Mouse (Mus musculus): ENCODE results near the gene Srgap1. TPM values are rescaled to one million over a fixed set of nuclear protein-coding genes. Genes with fewer than 3 reads are reported as not detected.

Gene Srgap1
- polyA plus RNA-seq, 1 experiment = 1.2 TPM

DNA sequence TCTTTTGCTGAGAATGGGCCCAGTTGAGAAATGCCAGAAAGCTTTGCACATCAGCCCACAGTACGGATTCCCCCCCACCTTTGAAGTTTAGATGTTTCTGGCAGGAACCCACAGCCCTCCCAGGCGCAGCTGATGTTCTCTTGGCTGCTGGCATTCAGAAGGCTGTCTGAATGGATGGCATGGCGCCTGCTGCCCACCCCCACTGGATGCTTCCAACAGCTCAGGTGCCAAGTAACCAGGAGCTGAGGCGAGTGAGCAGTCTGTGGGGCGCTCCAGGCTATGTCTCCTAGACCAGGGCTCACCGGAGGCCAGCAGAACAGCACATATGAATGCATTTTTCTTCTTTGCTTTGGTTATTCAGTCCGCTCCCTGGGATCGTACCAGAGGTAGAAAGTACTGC lies 100.9 kb downstream of the Srgap1 start:
- H3K4me3 ChIP-seq = no peak overlapping the region
- H3K79me2 ChIP-seq (ENCODE audit: control insufficient read depth, insufficient read depth) = no peaks in the 10 kb centered on the region
- H3K27me3 ChIP-seq (ENCODE audit: control insufficient read depth, insufficient read depth, insufficient read length) = no peaks in the 10 kb centered on the region
- H3K36me3 ChIP-seq (ENCODE audit: control insufficient read depth, insufficient read depth) = no peaks in the 10 kb centered on the region
- no peak for TF ChIP-seq MYOG (IDR thresholded peaks at IDR 0.05; ENCODE audit: control insufficient read depth in 1 of 3, insufficient read depth in 1 of 3, insufficient read length in 2 of 3, low read depth in 2 of 3)
- H3K4me2 ChIP-seq (ENCODE audit: low read depth) = no peak overlapping the region
- H3ac ChIP-seq (ENCODE audit: control insufficient read depth, insufficient read length) = no peak overlapping the region

DNA sequence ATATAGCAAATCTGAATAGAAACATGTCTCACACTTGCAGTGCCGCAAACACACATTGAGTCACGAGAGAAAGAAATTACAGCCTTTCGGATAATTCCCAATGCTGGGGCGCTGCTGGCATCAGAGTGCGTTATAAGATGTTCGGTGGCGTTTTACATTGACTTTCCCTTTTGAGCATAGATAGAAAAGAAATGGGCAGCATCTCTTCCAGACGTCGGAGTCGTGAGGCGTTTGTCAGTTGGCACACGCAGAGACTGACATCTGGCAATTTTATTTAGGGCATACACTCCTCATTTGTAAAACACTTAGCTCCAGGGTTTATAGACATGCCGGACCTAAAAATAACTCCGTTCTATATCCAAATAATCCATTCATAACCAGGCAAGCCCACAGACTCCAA lies 115.2 kb downstream of the Srgap1 start:
- TF ChIP-seq TCF12 (IDR thresholded peaks at IDR 0.05; ENCODE audit: insufficient read depth, poor library complexity, severe bottlenecking) (no peak), MYOG (IDR thresholded peaks at IDR 0.05; ENCODE audit: control insufficient read depth in 1 of 3, insufficient read depth in 1 of 3, insufficient read length in 2 of 3, low read depth in 2 of 3) (no peak), POLR2A (IDR thresholded peaks at IDR 0.05; ENCODE audit: insufficient read length, low read depth) (no peak), TCF3 (IDR thresholded peaks at IDR 0.05; ENCODE audit: insufficient read length, low read depth) (no peak), MAX (IDR thresholded peaks at IDR 0.05; ENCODE audit: low read depth) (no peak), USF1 (IDR thresholded peaks at IDR 0.05; ENCODE audit: low read depth) (no peak)
- Histone ChIP-seq H3K4me2 (ENCODE audit: low read depth) (no peak overlapping the region), H3K79me2 (ENCODE audit: control insufficient read depth, insufficient read depth) (no peaks in the 10 kb centered on the region)

DNA sequence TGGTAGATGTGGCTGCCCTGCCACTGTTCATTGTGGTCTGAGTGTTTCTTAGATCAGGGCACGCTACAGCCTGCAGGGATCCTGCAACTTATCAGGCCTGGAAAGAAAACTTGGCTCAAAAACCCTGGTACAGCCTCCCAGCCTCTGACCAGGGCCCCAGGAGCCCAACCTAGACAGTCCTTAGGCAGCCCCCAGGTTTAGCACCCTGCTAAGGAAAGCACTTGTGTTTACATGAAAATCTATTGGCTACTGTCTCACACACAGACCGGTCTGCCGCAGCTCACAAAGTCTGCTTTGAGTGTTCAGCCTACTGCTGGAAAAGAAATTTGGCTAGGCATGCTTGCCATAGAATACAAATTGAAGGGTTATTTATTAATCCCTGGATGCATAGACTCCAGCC lies 121.0 kb downstream of the Srgap1 start:
- Histone ChIP-seq H3K27me3 (ENCODE audit: control insufficient read depth, insufficient read depth, insufficient read length) (no peaks in the 10 kb centered on the region), H3K4me3 (no peak overlapping the region), H3K36me3 (ENCODE audit: control insufficient read depth, insufficient read depth) (no peaks in the 10 kb centered on the region), H3K4me2 (ENCODE audit: low read depth) (no peak overlapping the region), H3K79me2 (ENCODE audit: control insufficient read depth, insufficient read depth) (no peaks in the 10 kb centered on the region), H3ac (ENCODE audit: control insufficient read depth, insufficient read length) (no peak overlapping the region)
- TF ChIP-seq MAX (IDR thresholded peaks at IDR 0.05; ENCODE audit: low read depth) = no peak
- TF ChIP-seq USF1 (IDR thresholded peaks at IDR 0.05; ENCODE audit: low read depth) = no peak
- TF ChIP-seq SRF (IDR thresholded peaks at IDR 0.05; ENCODE audit: control insufficient read depth, insufficient read length, low read depth) = no peak
- TF ChIP-seq TCF3 (IDR thresholded peaks at IDR 0.05; ENCODE audit: insufficient read length, low read depth) = no peak
- no peak for TF ChIP-seq TCF12 (IDR thresholded peaks at IDR 0.05; ENCODE audit: insufficient read depth, poor library complexity, severe bottlenecking)

More for the DNA sequence above, 115.2 kb downstream of the Srgap1 start:
- no peaks in the 10 kb centered on the region for H3K36me3 ChIP-seq (ENCODE audit: control insufficient read depth, insufficient read depth)
- H3ac ChIP-seq (ENCODE audit: control insufficient read depth, insufficient read length) = no peak overlapping the region
- no peaks in the 10 kb centered on the region for H3K27me3 ChIP-seq (ENCODE audit: control insufficient read depth, insufficient read depth, insufficient read length)
- H3K4me3 ChIP-seq = no peak overlapping the region

DNA sequence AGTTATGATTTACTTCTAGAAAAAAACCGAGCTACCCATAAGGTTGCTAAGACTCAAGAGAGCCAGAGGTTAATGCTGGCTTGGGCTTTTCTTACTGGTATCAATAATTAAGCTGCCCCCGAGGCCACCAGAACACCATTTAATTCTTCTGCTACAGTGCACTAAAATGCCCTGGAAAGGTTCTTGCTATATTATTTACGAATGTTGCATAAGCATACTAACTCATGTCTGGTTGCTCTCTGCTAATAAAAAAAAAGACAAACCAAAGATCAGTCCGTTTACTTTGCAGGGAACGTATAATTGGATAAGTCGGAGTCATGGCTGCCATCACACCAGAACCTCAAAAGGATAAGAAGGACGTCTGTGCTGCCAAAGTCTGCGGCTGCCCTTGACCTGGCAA lies 128.1 kb downstream of the Srgap1 start:
- no peaks in the 10 kb centered on the region for H3K79me2 ChIP-seq (ENCODE audit: control insufficient read depth, insufficient read depth)
- H3K4me2 ChIP-seq (ENCODE audit: low read depth) = no peak overlapping the region
- no peak overlapping the region for H3K4me3 ChIP-seq
- no peaks in the 10 kb centered on the region for H3K36me3 ChIP-seq (ENCODE audit: control insufficient read depth, insufficient read depth)
- TF ChIP-seq POLR2A (IDR thresholded peaks at IDR 0.05; ENCODE audit: insufficient read length, low read depth) (no peak), TCF12 (IDR thresholded peaks at IDR 0.05; ENCODE audit: insufficient read depth, poor library complexity, severe bottlenecking) (no peak), E2F4 (IDR thresholded peaks at IDR 0.05; ENCODE audit: insufficient read depth) (no peak), MAX (IDR thresholded peaks at IDR 0.05; ENCODE audit: low read depth) (no peak), CEBPB (IDR thresholded peaks at IDR 0.05; ENCODE audit: insufficient read depth, poor library complexity, severe bottlenecking) (no peak), MYOG (IDR thresholded peaks at IDR 0.05; ENCODE audit: control insufficient read depth in 1 of 3, insufficient read depth in 1 of 3, insufficient read length in 2 of 3, low read depth in 2 of 3) (no peak), POLR2AphosphoS2 (IDR thresholded peaks at IDR 0.05; ENCODE audit: insufficient read length, low read depth) (no peak), REST (IDR thresholded peaks at IDR 0.05; ENCODE audit: insufficient read depth, insufficient read length) (no peak), USF1 (IDR thresholded peaks at IDR 0.05; ENCODE audit: low read depth) (no peak), SRF (IDR thresholded peaks at IDR 0.05; ENCODE audit: control insufficient read depth, insufficient read length, low read depth) (no peak), MYOD1 (IDR thresholded peaks at IDR 0.05; ENCODE audit: control insufficient read depth in 1 of 3, insufficient read length in 2 of 3, low read depth in 2 of 3) (no peak), TCF3 (IDR thresholded peaks at IDR 0.05; ENCODE audit: insufficient read length, low read depth) (no peak)
- H3ac ChIP-seq (ENCODE audit: control insufficient read depth, insufficient read length) = no peak overlapping the region
- no peaks in the 10 kb centered on the region for H3K27me3 ChIP-seq (ENCODE audit: control insufficient read depth, insufficient read depth, insufficient read length)

DNA sequence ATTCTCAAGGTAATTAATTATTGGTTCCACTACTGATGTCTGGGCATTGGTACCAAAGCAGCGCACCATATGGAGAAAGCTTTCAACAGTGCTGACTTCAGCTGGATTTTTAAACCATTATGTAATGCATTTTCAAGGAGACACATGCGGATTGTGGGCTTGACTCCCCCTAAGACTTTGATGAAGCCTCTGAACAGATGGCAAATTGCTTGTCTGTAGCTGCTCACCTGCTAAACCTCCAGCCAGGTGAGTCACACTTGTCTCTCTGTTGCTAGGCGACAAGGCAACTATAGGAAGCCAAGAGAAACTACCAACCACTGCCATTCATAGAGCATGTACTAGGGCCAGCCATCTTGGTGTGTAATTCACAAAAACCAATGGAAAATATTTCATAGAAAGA lies 128.5 kb downstream of the Srgap1 start:
- no peaks in the 10 kb centered on the region for H3K36me3 ChIP-seq (ENCODE audit: control insufficient read depth, insufficient read depth)
- H3K4me3 ChIP-seq = no peak overlapping the region
- H3ac ChIP-seq (ENCODE audit: control insufficient read depth, insufficient read length) = no peak overlapping the region
- H3K4me2 ChIP-seq (ENCODE audit: low read depth) = no peak overlapping the region
- no peaks in the 10 kb centered on the region for H3K27me3 ChIP-seq (ENCODE audit: control insufficient read depth, insufficient read depth, insufficient read length)
- no peaks in the 10 kb centered on the region for H3K79me2 ChIP-seq (ENCODE audit: control insufficient read depth, insufficient read depth)
- TF ChIP-seq CEBPB (IDR thresholded peaks at IDR 0.05; ENCODE audit: insufficient read depth, poor library complexity, severe bottlenecking) (no peak), E2F4 (IDR thresholded peaks at IDR 0.05; ENCODE audit: insufficient read depth) (no peak), TCF3 (IDR thresholded peaks at IDR 0.05; ENCODE audit: insufficient read length, low read depth) (no peak), MYOD1 (IDR thresholded peaks at IDR 0.05; ENCODE audit: control insufficient read depth in 1 of 3, insufficient read length in 2 of 3, low read depth in 2 of 3) (no peak), MYOG (IDR thresholded peaks at IDR 0.05; ENCODE audit: control insufficient read depth in 1 of 3, insufficient read depth in 1 of 3, insufficient read length in 2 of 3, low read depth in 2 of 3) (no peak), TCF12 (IDR thresholded peaks at IDR 0.05; ENCODE audit: insufficient read depth, poor library complexity, severe bottlenecking) (no peak), REST (IDR thresholded peaks at IDR 0.05; ENCODE audit: insufficient read depth, insufficient read length) (no peak)

Measured in myocyte (in vitro differentiated cells).